In the genomic region with DNA sequence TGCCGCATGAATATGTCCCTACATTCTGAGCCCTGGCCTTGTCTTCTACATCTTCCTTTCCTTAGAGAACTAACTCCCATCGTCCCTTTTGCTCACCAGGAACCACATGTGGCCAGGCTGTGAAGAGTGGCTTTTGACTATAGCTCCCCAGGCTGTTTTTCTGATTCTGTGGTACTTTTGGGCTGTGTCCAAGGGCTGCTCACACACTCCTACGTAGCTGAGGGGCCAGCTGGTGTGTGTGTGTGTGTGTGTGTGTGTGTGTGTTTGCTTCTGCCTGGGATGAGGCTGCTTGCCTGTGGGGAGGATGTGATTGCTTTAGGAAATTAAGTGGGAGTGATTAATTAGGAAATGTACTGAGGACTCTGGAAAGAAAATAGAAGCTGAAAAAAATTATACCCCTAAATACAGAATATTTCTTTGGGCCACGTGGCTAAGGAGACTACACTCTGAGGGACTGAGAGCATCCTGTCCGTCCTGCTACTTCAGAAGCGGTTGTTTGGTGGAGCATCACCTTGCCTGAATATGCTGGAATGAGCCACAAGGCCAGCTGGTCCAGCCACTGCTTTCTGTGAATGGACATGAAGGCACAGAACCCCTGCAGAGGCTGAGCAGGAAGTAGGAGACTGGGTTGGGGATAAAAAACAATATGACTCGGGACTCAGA, we compare ENCODE assay signal across 8 mouse cellular contexts. TPM values are rescaled to one million over a fixed set of nuclear protein-coding genes. Genes with fewer than 3 reads are reported as not detected.
DNase-seq lines count a peak whose midpoint lies in the region; TF ChIP-seq lines count a peak whose summit lies in the region.

No protein-coding gene starts in this region.

- no peak for TF ChIP-seq CTCF in layer of hippocampus, adult 2 months (conservative IDR thresholded peaks at IDR 0.05)

- peak; percentile 64 to 74 for DNase-seq in kidney, postnatal 4 days
- no peak for DNase-seq in kidney, postnatal 25 days
- DNase-seq in cerebellum, adult 9-11 months = peak; percentile 54
- peak; percentile 80 to 81 for DNase-seq in layer of hippocampus, adult 2 months (ENCODE audit: low spot score in 2 of 2)
- peak; percentile 23 for DNase-seq in ovary, postnatal 36 days (ENCODE audit: low spot score)
- no peak for DNase-seq in adrenal gland, postnatal 4 days (ENCODE audit: low spot score in 2 of 2)
- no peak for DNase-seq in heart, postnatal 36 days
- DNase-seq in thymus, postnatal 25 days = no peak

- H3K4me3 ChIP-seq in layer of hippocampus, adult 2 months = no peak overlapping the region

- intact Hi-C loops in heart, postnatal 36 days (cut with DNase I) = no loop called here

- H3K27ac ChIP-seq in layer of hippocampus, adult 2 months = peak overlapping the region; percentile 80

RNA-seq across cellular contexts. Expression of gene Slit3, which starts 21.8 kb away (rescaled TPM):
- 100 to 1,000 TPM in 1 of 2 experiments, 10 to 100 TPM in 1; 98.9 to 106 TPM for total RNA-seq in layer of hippocampus, adult 2 months (2021)
- 10 to 100 TPM; 60.3 to 62.2 TPM for total RNA-seq in adrenal gland, postnatal 4 days (2021)
- total RNA-seq in heart, postnatal 36 days (2021) = 10 to 100 TPM; 12.0 to 13.1 TPM

Comparison
In these comparisons a context has a peak if more than half of its experiments do, and no peak if none do; other contexts are left out.
1. DNase-seq: peak in kidney, postnatal 4 days (2 of 2), cerebellum, adult 9-11 months (single experiment), layer of hippocampus, adult 2 months (2 of 2) and ovary, postnatal 36 days (single experiment); none in kidney, postnatal 25 days (0 of 2), adrenal gland, postnatal 4 days (0 of 2), heart, postnatal 36 days (0 of 2) and thymus, postnatal 25 days (single experiment).
2. RNA of gene Slit3, which starts 21.8 kb away (total RNA-seq): 98.9 to 106 TPM in layer of hippocampus, adult 2 months and 60.3 to 62.2 TPM in adrenal gland, postnatal 4 days; 12.0 to 13.1 TPM in heart, postnatal 36 days; every median in the first group is over 4 times any median in the second.